9 mouse cellular contexts compared by ENCODE assay signal in the genomic region with DNA sequence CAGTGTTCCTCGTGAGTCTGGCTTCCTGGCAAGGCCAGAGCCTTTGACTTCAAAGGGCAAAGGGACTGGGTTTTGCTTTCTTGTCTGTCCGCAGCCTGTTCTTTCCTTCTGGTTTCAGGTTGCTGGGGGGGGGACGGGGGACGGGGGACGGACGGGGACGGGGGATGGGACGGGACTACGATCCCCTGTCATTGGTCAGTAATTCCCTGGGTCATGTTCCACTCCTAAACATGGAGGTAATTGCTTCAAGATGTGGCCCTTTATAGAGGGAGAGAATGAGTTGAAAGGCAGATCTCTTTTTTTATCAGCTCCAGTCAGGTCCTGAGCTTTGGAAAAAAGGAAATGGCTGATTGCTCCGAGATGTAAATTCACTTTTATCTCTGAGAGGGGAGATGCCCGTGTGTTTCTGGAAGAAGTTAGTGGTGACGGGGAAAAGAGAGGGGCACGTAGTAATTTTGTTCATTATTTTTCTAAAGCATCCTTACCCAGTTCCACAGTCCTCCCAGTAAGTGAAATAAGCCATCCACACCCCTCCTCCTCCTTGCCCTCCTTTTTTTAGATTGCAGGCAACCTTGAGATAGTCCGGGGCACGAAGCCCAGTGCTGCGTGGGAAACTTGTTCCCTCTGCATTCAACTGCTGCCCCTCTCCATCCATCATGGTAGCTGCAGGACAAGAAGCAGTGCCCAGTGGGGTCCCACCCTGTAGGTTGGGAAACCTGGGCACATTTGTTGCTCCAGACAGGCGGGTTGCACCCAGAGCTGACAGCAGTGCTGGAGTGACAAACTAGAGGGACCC.
A peak's percentile ranks its signal among the peaks of the same experiment; 100 is the strongest.
DNase-seq lines count a peak whose midpoint lies in the region; ATAC-seq lines count a peak whose summit lies in the region.
"Had no signal": no experiment of that assay in that cellular context is flagged by ENCODE, and none has a peak within 500 bp of the region (broad histone marks: within the 10 kb centered on the region; RNA-seq: fewer than 3 reads in every experiment).

No protein-coding gene starts in this region.

- intact Hi-C loops in heart, postnatal 10 days (cut with DNase I) = no loop called here

- no peaks in the 10 kb centered on the region; the same call in 1 of the 2 replicates for H3K4me1 ChIP-seq in liver, embryonic 11.5 days (replicated peaks; ENCODE audit: control insufficient read depth, insufficient read depth, low read length)
- no peaks in the 10 kb centered on the region for H3K4me1 ChIP-seq in forebrain, embryonic 13.5 days

- no peak overlapping the region for H3K4me3 ChIP-seq in liver, embryonic 11.5 days (ENCODE audit: low read depth, low read length)
- H3K4me3 ChIP-seq in forebrain, embryonic 13.5 days = no peak overlapping the region

- H3K9me3 ChIP-seq in liver, embryonic 11.5 days (ENCODE audit: control insufficient read depth, low read length) = no peaks in the 10 kb centered on the region
- no peaks in the 10 kb centered on the region for H3K9me3 ChIP-seq in forebrain, embryonic 13.5 days (replicated peaks)

- ATAC-seq in liver, embryonic 11.5 days (replicated peaks; ENCODE audit: low FRiP score) = 0 out of 2 replicates have a peak, but pooled peaks have one; percentile 21
- ATAC-seq in forebrain, embryonic 13.5 days = no peak

- WGBS in liver, embryonic 11.5 days = 27% methylated on average over 17 of the region's 17 CpGs
- 44% methylated on average over 17 of the region's 17 CpGs for WGBS in forebrain, embryonic 13.5 days

- H3K27me3 ChIP-seq in liver, embryonic 11.5 days (replicated peaks; ENCODE audit: control insufficient read depth, insufficient read depth, low read length) = 0 out of 2 replicates have a peak, but pooled peaks cover 2% of the 10 kb centered on the region
- H3K27me3 ChIP-seq in forebrain, embryonic 13.5 days = no peaks in the 10 kb centered on the region

- no peak overlapping the region for H3K9ac ChIP-seq in liver, embryonic 11.5 days (ENCODE audit: low read depth, low read length)
- H3K9ac ChIP-seq in forebrain, embryonic 13.5 days = no peak overlapping the region

- H3K36me3 ChIP-seq in liver, embryonic 11.5 days (ENCODE audit: control insufficient read depth, insufficient read depth, low read length) = no peaks in the 10 kb centered on the region
- H3K36me3 ChIP-seq in forebrain, embryonic 13.5 days (ENCODE audit: poor library complexity, severe bottlenecking) = no peaks in the 10 kb centered on the region

- H3K4me2 ChIP-seq in liver, embryonic 11.5 days = no peak overlapping the region; the same call in 1 of the 2 replicates
- no peak overlapping the region for H3K4me2 ChIP-seq in forebrain, embryonic 13.5 days

- no peak overlapping the region for H3K27ac ChIP-seq in liver, embryonic 11.5 days (ENCODE audit: low read depth, low read length)
- no peak overlapping the region for H3K27ac ChIP-seq in forebrain, embryonic 13.5 days

- peak; percentile 42 to 76 for DNase-seq in adrenal gland, adult (ENCODE audit: inconsistent age in 2 of 2, low spot score in 1 of 2)
- DNase-seq in adrenal gland, postnatal 4 days (ENCODE audit: low spot score in 2 of 2) = no peak
- DNase-seq in liver, embryonic 11.5 days (ENCODE audit: low spot score) = no peak
- no peak for DNase-seq in liver
- DNase-seq in heart, postnatal 10 days = peak; percentile 17 to 29
- DNase-seq in testis, postnatal 10 days (ENCODE audit: low spot score) = peak; percentile 63
- DNase-seq in cerebellum, adult 8-10 months = no peak
- DNase-seq: kidney, adult 18-20 months had no signal

Comparison
In these comparisons a context has a peak if more than half of its experiments do, and no peak if none do; other contexts are left out.
1. DNase-seq: peak in adrenal gland, adult (2 of 2), heart, postnatal 10 days (2 of 2) and testis, postnatal 10 days (single experiment); none in adrenal gland, postnatal 4 days (0 of 2), liver, embryonic 11.5 days (single experiment), liver (single experiment) and cerebellum, adult 8-10 months (single experiment).